Mouse (Mus musculus) lung, postnatal 4 days (tissue): ENCODE data around the gene Elk4.

Experiments used
- DNase-seq, 2 experiments: peaks; one replicate each; pipeline ENCODE4 v3.0.0; 2021

The Elk4 gene

DNA sequence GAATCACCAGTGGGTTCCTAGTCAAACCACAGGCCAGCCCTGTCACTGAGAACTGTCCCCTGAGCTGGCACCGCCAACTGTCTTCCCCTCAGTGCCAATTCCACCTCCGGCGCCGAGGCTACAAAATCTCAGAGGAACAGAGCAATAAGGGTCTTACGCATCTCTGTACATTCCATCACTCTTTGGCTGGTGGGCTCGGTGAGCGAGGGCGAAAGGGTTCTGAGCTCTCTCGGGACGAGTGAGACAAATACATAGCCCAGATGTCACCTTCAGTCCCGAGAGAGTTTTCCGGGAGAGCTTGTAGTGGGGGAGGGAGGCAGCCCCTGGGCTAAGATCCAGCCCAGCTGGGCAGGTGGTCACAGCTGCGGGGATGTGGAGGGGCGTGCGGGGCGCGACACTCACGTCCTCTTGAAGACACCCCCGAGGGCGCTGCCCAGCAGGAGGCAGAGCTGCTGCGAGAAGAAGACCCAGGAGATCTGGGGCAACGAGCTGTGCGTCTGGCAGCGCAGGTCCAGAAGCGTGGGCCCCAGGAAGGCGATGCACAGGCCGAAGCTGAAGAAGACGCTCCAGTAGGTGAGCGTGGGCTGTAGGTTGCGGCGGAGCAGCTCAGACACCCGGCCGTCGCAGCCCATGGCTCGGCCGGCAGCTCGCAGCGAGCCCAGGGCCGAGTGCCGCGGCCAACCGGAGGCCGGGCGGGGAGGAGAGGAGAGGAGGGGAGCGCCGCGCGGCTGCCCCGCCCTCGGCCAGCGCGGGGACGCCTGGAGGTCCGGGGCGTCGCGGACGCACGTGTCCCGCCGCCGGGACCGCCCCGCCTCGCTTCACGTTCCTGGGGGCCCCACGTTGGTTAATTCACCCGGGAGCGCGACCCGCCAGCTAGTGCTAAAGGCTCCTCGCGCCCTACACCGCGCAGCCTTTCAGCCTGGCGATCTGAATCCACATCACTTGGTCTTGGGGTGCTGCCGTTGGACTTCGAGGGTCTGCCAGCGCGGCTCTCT lies 60.2 kb downstream of the Elk4 start, which contains the start of gene Mfsd4a:
Gene Mfsd4a (minus strand): TSS at position 802 of the 995 bp plus-strand sequence.
- peak; percentile 55 to 73 for DNase-seq

DNA sequence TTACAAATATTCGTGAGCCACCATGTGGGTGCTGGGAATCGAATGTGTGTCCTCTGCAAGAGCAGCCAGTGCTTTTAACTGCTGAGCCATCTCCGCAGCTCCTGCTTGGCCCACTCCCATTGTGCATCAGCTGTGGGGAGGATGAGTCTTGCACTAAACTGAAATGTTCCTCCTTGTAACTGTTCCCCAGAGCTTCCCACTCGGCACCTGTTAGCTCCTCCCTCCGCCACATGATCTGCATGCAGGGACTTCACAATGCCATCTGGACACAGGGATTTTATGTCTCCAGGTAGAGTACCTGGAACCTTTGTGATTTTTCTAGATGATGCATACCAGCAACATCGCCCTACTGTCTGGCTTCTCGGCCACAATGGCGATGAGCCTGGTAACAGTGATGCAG lies 62.0 kb downstream of the Elk4 start:
- DNase-seq: no peak

DNA sequence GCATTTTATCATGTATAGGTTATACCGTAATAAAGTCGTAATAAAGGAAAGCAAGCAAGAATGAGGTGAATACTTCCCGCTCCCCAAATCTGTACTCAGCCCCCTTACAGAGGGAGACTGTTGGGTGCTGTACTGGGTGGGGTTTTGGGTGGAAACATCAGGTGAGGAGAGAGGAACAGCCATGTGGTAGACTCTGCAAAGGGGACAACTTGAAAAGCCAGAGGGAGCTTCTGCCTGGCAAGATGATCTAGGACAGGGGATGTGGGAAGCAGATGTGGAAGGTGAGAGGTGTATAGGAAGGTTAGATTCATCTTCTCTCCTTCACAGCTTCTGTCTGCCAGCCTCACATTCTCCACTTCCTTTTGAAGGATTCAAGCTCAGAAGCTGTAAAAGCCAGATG lies 63.3 kb downstream of the Elk4 start:
- DNase-seq: no peak

DNA sequence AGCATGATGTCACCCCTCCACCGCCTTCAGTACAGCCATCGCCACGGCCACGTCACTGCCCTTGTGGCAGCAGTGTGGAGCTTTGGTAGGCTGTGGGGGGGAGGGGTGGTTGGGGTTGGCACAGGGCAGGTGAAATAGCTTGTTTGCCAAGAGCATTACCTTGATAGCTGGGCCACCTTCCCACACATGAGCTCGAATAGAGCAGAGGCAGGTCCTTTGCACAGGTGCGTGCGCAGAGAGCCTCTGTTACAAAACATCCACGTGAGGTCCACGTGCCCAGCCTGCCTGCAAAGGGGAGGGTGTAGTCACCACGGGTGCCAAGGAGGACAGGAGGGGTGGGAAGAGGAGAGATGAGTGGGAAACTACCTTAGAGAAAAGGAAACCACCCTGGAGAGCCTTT lies 68.2 kb downstream of the Elk4 start:
- DNase-seq: no peak

DNA sequence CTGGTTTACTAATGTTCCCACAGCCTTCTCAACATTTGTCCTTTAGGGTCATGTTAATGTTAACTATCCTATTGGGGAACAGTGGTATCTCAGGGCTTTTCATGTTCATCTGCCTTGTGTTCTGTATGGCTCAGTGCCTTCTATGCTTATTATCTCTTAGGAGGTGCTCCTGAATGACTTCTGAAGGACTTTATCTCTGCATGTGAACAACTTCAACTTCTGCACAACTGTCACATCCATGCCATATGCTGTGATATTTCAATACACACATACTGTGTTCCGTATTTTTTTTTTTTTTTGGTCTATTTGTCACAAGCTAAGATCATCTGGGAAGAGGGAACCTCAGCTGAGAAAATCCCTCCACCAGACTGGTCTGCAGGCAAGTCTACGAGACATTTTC lies 71.0 kb downstream of the Elk4 start:
- no peak for DNase-seq
